Mouse (Mus musculus) CH12.LX (cell line): ENCODE measurements around the gene Acp2. TPM values are rescaled to one million over a fixed set of nuclear protein-coding genes. Genes with fewer than 3 reads are reported as not detected.

Experiments used
- DNase-seq: peaks from one replicate; pipeline ENCODE4 v3.0.0-alpha.2; 2013; ENCODE audit errors: extremely low read depth
- H3K27ac ChIP-seq: 2 replicates; pipeline ENCODE4 v1.5.1; 2012; ENCODE audit warnings: low read depth, mild to moderate bottlenecking, control low read depth, moderate library complexity; ENCODE audit not compliant: insufficient read depth
- H3K27me3 ChIP-seq: replicated peaks from 2 replicates; pipeline ENCODE3; 2012; ENCODE audit warnings: inconsistent platforms
- H3K36me3 ChIP-seq, 2 experiments: replicated peaks in 1 of 2; 2 replicates each; pipeline versions ENCODE3 to v1.6.1; 2012; ENCODE audit warnings: inconsistent platforms in 1 of 2, low read length in 1 of 2, mild to moderate bottlenecking in 1 of 2, mixed read lengths in 1 of 2, moderate library complexity in 1 of 2; ENCODE audit not compliant: control insufficient read depth in 1 of 2, insufficient read depth in 1 of 2
- H3K4me1 ChIP-seq, 2 experiments: 2 replicates each; pipeline ENCODE4 v1.6.1; 2012; ENCODE audit warnings: inconsistent platforms in 1 of 2, moderate library complexity in 1 of 2; ENCODE audit not compliant: insufficient read depth in 2 of 2, control insufficient read depth in 1 of 2
- H3K4me2 ChIP-seq: 2 replicates; pipeline ENCODE4 v1.6.1; 2012; ENCODE audit warnings: low read depth, mild to moderate bottlenecking, control low read depth; ENCODE audit not compliant: poor library complexity, insufficient read depth, severe bottlenecking
- H3K4me3 ChIP-seq, 3 experiments: fragments of 150-350 bp in 1 of 3; sonication (generic) in 1 of 3; replicated peaks in 1 of 3; 2 replicates each; pipeline versions ENCODE3 to v1.5.1; 2011 to 2012; ENCODE audit warnings: low read depth in 2 of 3, low read length in 2 of 3, mild to moderate bottlenecking in 2 of 3, moderate library complexity in 2 of 3, control low read depth in 1 of 3, improper control_type of control experiment in 1 of 3, inconsistent platforms in 1 of 3, mixed read lengths in 1 of 3; ENCODE audit not compliant: poor library complexity in 1 of 3
- H3K79me2 ChIP-seq: replicated peaks from 2 replicates; pipeline ENCODE4 v1.6.1; 2012; ENCODE audit warnings: mild to moderate bottlenecking, moderate library complexity; ENCODE audit not compliant: control insufficient read depth, poor library complexity, insufficient read depth, severe bottlenecking; ENCODE audit errors: extremely low read depth
- H3K9ac ChIP-seq: 2 replicates; pipeline ENCODE4 v1.6.1; 2012; ENCODE audit warnings: low read depth, mild to moderate bottlenecking, control low read depth, moderate library complexity; ENCODE audit not compliant: insufficient read depth
- H3K9me3 ChIP-seq: replicated peaks from 2 replicates; pipeline ENCODE3; 2012; ENCODE audit warnings: low read length, inconsistent platforms, mixed read lengths
- CHD2 ChIP-seq: IDR thresholded peaks from 2 replicates; pipeline ENCODE4 v1.6.1; 2011; ENCODE audit warnings: low read length, improper control_type of control experiment
- CTCF ChIP-seq, 2 experiments: IDR thresholded peaks in 1 of 2; conservative IDR thresholded peaks in 1 of 2; 2 replicates each; pipeline ENCODE4 v1.5.1; 2011 to 2012; ENCODE audit warnings: low read depth in 2 of 2, low read length in 2 of 2, improper control_type of control experiment in 1 of 2, inconsistent platforms in 1 of 2, mild to moderate bottlenecking in 1 of 2, moderate library complexity in 1 of 2
- ETS1 ChIP-seq: conservative IDR thresholded peaks from 2 replicates; pipeline ENCODE4 v1.6.1; 2012; ENCODE audit warnings: low read depth, mild to moderate bottlenecking, inconsistent platforms, low read length, improper control_type of control experiment, moderate library complexity
- JUND ChIP-seq: conservative IDR thresholded peaks from 2 replicates; pipeline ENCODE4 v1.6.1; 2011; ENCODE audit warnings: low read depth, low read length, improper control_type of control experiment
- MAZ ChIP-seq: IDR thresholded peaks from 2 replicates; pipeline ENCODE4 v1.6.1; 2012; ENCODE audit warnings: low read depth, mild to moderate bottlenecking, inconsistent platforms, low read length, improper control_type of control experiment, moderate library complexity
- MEF2A ChIP-seq: IDR thresholded peaks from 2 replicates; pipeline ENCODE4 v1.6.1; 2014; ENCODE audit warnings: low read depth, mild to moderate bottlenecking, inconsistent platforms, low read length, improper control_type of control experiment, borderline replicate concordance
- NELFE ChIP-seq: IDR thresholded peaks from 2 replicates; pipeline ENCODE4 v1.6.1; 2011; ENCODE audit warnings: low read depth, low read length, improper control_type of control experiment
- PAX5 ChIP-seq: IDR thresholded peaks from 2 replicates; pipeline ENCODE4 v1.6.1; 2012; ENCODE audit warnings: low read length, inconsistent platforms, mixed read lengths
- POLR2A ChIP-seq: IDR thresholded peaks from 2 replicates; pipeline ENCODE4 v1.6.1; 2011; ENCODE audit warnings: low read depth, mild to moderate bottlenecking, improper control_type of control experiment, low read length
- RAD21 ChIP-seq: IDR thresholded peaks from 2 replicates; pipeline ENCODE4 v1.6.1; 2011; ENCODE audit warnings: low read depth, mild to moderate bottlenecking, low read length, improper control_type of control experiment, moderate library complexity
- SIN3A ChIP-seq: IDR thresholded peaks from 2 replicates; pipeline ENCODE4 v1.6.1; 2012; ENCODE audit warnings: low read length, improper control_type of control experiment, inconsistent platforms
- ZC3H11A ChIP-seq: IDR thresholded peaks from 2 replicates; pipeline ENCODE4 v1.6.1; 2012; ENCODE audit warnings: low read depth, mild to moderate bottlenecking, inconsistent platforms, low read length, improper control_type of control experiment
- ZKSCAN1 ChIP-seq: IDR thresholded peaks from 2 replicates; pipeline ENCODE4 v1.6.1; 2012; ENCODE audit warnings: low read depth, inconsistent platforms, low read length, improper control_type of control experiment, borderline replicate concordance
- ZMIZ1 ChIP-seq: IDR thresholded peaks from 2 replicates; pipeline ENCODE4 v1.6.1; 2012; ENCODE audit warnings: low read depth, mild to moderate bottlenecking, inconsistent platforms, low read length, improper control_type of control experiment
- dilution Hi-C: fragments of 300-500 bp; cut with MboI; formaldehyde crosslinking; loops from 2 replicates; pipeline ENCODE4 v1.14.3; 2020; ENCODE audit warnings: low sequenced_read_pairs; ENCODE audit not compliant: extremely low pct_unique_long_range_greater_than_20kb, extremely low pct_ligation_motif_present
- in situ Hi-C: fragments of 300-500 bp; cut with MboI; formaldehyde crosslinking; loops from 3 replicates; pipeline ENCODE4 v1.14.3; 2019; ENCODE audit warnings: low sequenced_read_pairs, low pct_ligation_motif_present, low pct_unique_long_range_greater_than_20kb, mixed read lengths
- polyA plus RNA-seq: library from polyadenylated mRNA; unstranded; fragments of >175 nt; gene quantifications from 2 replicates; pipeline ENCODE4 v1.2.1, GENCODE M21; 2012; ENCODE audit warnings: low read depth; ENCODE audit not compliant: insufficient read length
- total RNA-seq, 2 experiments: library from RNA; depleted of rRNA; stranded (reverse); fragments of 300-350 nt in 1 of 2; fragments of >200 nt in 1 of 2; gene quantifications; 2 replicates each; pipeline ENCODE4 v1.2.3; 2012 to 2014

Acp2 gene
- total and polyA plus RNA-seq, 3 experiments = 2.4 to 4.2 (median 3.1) TPM

DNA sequence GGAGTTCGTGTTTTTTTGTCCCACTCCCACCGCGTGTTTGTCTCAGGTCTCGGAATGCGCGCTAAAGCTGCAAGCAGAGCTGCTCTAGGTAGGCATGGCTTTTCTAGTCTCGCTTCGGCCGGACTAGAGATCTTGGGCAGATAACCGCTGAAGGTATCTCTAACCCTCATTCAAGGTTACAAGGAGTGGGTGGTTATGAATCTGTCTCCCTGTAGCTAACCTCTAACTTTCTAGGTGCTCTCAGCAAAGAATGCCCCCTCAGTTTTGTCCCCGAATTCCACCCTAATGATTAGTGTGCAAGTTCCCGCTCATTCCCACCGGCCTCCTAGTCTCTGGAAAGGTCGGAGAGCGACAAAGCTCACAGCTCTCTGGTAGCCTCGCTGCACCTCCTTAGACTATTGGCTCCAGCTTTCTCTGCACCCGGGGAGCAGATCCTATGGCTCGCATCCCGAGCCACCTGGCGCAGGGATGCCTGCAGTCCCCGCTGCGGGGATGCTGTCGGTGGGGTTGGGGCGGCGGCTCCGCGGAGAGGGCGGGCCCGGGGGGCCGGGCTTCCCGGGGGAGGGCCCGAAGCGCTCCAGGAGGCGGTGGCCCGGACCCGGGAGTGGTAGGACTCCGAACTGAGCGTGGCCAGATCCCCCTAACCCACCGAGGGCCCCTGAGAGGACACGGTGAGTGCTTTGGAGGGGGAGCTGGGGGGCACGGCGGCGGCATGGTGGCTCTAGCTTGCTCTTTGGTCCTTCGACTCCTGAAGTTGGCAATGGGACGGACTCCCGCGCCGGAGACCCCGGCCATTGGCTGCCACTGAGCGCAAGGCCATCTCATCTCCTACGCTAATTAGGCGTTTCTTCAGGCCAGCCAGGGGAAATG is 53.8 kb downstream of the Acp2 start:
- Histone ChIP-seq H3K79me2 (no peaks in the 10 kb centered on the region), H3K4me2 (peak overlapping the region; percentile 74), H3K4me1 (peaks cover 4 to 16% of the 10 kb centered on the region in 2 experiments), H3K9ac (peak overlapping the region; percentile 60), H3K36me3 (no peaks in the 10 kb centered on the region), H3K4me3 (peak overlapping the region; percentile 39 to 69 (median 60)), H3K9me3 (no peaks in the 10 kb centered on the region), H3K27ac (no peak overlapping the region), H3K27me3 (peaks cover 6% of the 10 kb centered on the region)
- dilution Hi-C loops = no loop called here
- DNase-seq = no peak
- in situ Hi-C loops = no loop called here
- TF ChIP-seq NELFE (no peak), POLR2A (0 out of 2 replicates have a peak, but pooled peaks have one; percentile 32)

DNA sequence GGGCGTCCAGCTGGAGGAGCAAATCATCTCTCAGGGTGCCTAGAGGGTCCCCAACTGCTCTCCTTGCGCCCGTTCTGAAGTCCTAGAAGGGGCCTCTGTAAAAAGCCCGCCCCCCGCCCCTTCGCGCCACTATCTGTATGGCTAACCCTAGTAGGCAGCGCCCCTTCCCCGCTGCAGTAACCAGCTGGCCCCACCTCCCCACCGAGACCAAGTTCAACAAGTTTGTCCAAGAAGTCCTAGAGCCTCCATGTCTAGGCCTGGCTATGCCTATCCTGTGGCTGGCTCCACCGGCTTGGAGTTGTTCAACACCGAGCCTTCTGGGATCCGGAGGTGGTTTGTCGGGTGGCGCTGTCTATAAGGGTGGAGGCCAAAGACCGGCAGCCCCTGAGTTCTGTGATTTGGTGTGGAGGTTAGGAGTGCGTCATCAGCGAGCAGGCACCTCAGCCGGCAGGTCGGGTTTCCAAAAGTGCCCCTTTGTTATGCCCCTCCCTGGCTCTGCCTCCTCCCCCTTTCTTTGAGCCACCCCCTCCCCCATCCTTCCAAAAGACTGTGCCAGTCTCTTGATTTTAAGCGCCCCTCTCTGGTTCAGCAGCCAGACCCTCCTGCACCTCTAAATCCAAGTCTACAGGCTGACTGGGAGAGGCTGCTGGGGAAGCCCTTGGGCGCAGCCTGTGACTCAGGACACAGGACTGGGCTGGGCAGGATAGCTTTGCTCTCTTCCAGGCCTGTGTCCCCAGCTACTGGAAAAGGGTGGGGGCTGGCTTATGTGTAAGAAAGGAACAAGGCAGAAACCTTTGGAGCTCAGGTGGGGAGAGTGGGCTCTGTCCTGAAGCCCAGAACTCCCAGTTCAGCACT is 54.7 kb downstream of the Acp2 start:
- in situ Hi-C loops = no loop called here
- peak overlapping the region; percentile 39 to 69 (median 60) for H3K4me3 ChIP-seq
- dilution Hi-C loops = no loop called here

DNA sequence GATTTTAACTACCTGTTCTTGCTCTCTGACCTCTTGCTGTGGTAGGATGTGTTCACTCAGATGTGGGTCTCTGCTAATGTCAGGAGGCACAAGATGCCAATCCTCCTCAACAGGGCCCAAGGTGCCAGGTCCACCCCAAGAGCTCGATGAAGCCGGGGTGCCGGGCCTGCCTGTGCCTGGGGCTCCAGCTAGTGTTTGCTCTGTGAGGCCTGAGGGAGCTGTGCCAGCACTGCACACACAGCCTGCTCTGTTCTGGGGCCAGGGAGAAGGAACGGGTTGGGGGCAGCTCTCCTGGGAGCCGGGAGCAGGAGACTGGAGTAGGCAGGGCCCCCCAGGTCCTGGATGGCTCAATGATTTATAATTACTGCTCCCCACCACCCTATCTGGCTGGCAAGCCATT is 55.4 kb downstream of the Acp2 start:
- no peaks in the 10 kb centered on the region for H3K79me2 ChIP-seq
- 0 out of 4 replicates have a peak, but pooled peaks cover 0 to 7% of the 10 kb centered on the region in 2 experiments for H3K4me1 ChIP-seq
- H3K4me3 ChIP-seq = peak overlapping the region in 1 of 3 experiments; percentile 5
- H3K9ac ChIP-seq = no peak overlapping the region
- no peak for DNase-seq
- dilution Hi-C loops (no loop called here), in situ Hi-C loops (no loop called here)
- H3K36me3 ChIP-seq = no peaks in the 10 kb centered on the region
- TF ChIP-seq MEF2A (no peak), ZC3H11A (no peak), PAX5 (no peak), SIN3A (no peak)
- no peaks in the 10 kb centered on the region for H3K9me3 ChIP-seq
- no peak overlapping the region for H3K27ac ChIP-seq
- peaks cover 6% of the 10 kb centered on the region for H3K27me3 ChIP-seq
- H3K4me2 ChIP-seq = peak overlapping the region; percentile 74; the same call in 1 of the 2 replicates

More for the DNA sequence above, 54.7 kb downstream of the Acp2 start:
- TF ChIP-seq SIN3A (peak; percentile 55; the same call in 1 of the 2 replicates), ZC3H11A (no peak), CTCF (conservative IDR thresholded peaks at IDR 0.05 in 1 of 2, IDR thresholded peaks at IDR 0.05 in 1 of 2; ENCODE audit: low read depth in 2 of 2, low read length in 2 of 2) (no peak), ZKSCAN1 (no peak), POLR2A (peak; percentile 9; the same call in 1 of the 2 replicates), NELFE (no peak), CHD2 (peak; percentile 48; the same call in 1 of the 2 replicates), ZMIZ1 (no peak), ETS1 (no peak), MAZ (0 out of 2 replicates have a peak, but pooled peaks have one; percentile 4), JUND (no peak), RAD21 (no peak)
- H3K27me3 ChIP-seq = peaks cover 6% of the 10 kb centered on the region
- H3K79me2 ChIP-seq = no peaks in the 10 kb centered on the region
- peak overlapping the region; percentile 74 for H3K4me2 ChIP-seq
- H3K4me1 ChIP-seq = peaks cover 2 to 11% of the 10 kb centered on the region in 2 experiments
- no peaks in the 10 kb centered on the region for H3K36me3 ChIP-seq
- no peak overlapping the region for H3K27ac ChIP-seq
- no peak for DNase-seq
- H3K9ac ChIP-seq = peak overlapping the region; percentile 60
- H3K9me3 ChIP-seq = no peaks in the 10 kb centered on the region
